Mouse (Mus musculus) kidney, embryonic 16.5 days (tissue): ENCODE results near the gene Prf1. TPM values are rescaled to one million over a fixed set of nuclear protein-coding genes. Genes with fewer than 3 reads are reported as not detected.
A peak's percentile ranks its signal among the peaks of the same experiment; 100 is the strongest.

Experiments
- ATAC-seq: fragments of 200-750 bp; cut with Nextera tagmentation; 2 replicates; pipeline ENCODE4 v1.8.0; 2017; ENCODE audit warnings: moderate TSS enrichment; ENCODE audit not compliant: low FRiP score, low TSS enrichment
- H3K27ac ChIP-seq: fragments of 300-500 bp; sonication (generic); 2 replicates; pipeline ENCODE4 v1.5.1; 2014; ENCODE audit warnings: low read length
- H3K27me3 ChIP-seq: fragments of 300-500 bp; sonication (generic); 2 replicates; pipeline ENCODE4 v1.6.1; 2014; ENCODE audit warnings: low read length, control low read depth, mixed read lengths; ENCODE audit not compliant: insufficient read depth
- H3K36me3 ChIP-seq: fragments of 300-500 bp; sonication (generic); 2 replicates; pipeline ENCODE4 v1.6.1; 2014; ENCODE audit warnings: low read length, control low read depth, mixed read lengths; ENCODE audit not compliant: insufficient read depth
- H3K4me1 ChIP-seq: fragments of 300-500 bp; sonication (generic); 2 replicates; pipeline ENCODE4 v1.6.1; 2014; ENCODE audit warnings: low read length, control low read depth, mixed read lengths; ENCODE audit not compliant: insufficient read depth
- H3K4me2 ChIP-seq: fragments of 300-500 bp; sonication (generic); replicated peaks from 2 replicates; pipeline ENCODE4 v1.6.1; 2014; ENCODE audit warnings: low read depth, low read length
- H3K4me3 ChIP-seq: fragments of 300-500 bp; sonication (generic); 2 replicates; pipeline ENCODE4 v1.5.1; 2014; ENCODE audit warnings: mild to moderate bottlenecking, low read length
- H3K9ac ChIP-seq: fragments of 300-500 bp; sonication (generic); replicated peaks from 2 replicates; pipeline ENCODE4 v1.6.1; 2014; ENCODE audit warnings: low read length
- H3K9me3 ChIP-seq: fragments of 300-500 bp; sonication (generic); 2 replicates; pipeline ENCODE4 v1.6.1; 2016; ENCODE audit warnings: low read length, control low read depth
- WGBS: fragments of 180-500 bp; shearing (Covaris S2); extraction: QIAGEN DNeasy Blood & Tissue Kit; methylation state at CpG from one replicate; pipeline ENCODE4 v1.1.7; 2014; 5-methylcytosine and 5-hydroxymethylcytosine counted together
- polyA plus RNA-seq: library from polyadenylated mRNA; unstranded; fragments of >200 nt; fragmentation: Nextera tagmentation; extraction: Ambion mirVana; gene quantifications from 2 replicates; pipeline ENCODE4 v1.2.1, GENCODE M21; 2015

Gene Prf1
- polyA plus RNA-seq, 1 experiment from 2014 or later = not detected

DNA sequence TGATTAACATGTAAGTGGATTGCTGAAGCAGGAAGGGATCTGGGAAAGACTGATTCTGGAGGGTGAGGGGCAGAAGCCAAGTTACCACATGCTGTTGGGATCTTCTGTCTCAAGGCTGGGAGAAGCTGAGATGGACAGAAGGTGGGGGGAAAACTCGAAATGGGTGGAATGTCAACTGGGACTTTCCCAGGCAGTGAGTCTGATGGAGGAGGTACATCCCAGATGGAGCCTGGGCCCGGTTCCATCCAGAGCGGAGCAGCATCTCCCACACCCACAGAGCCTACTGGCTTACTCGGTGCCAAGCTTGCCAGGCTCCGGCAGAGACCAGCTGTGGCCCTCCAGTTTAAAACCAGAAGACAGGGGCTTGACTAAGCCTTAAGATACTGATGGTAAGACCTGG is 33.4 kb downstream of the Prf1 start:
- H3K9ac ChIP-seq = no peak overlapping the region
- peaks cover 4% of the 10 kb centered on the region; the same call in 1 of the 2 replicates for H3K4me1 ChIP-seq
- WGBS = 73% methylated on average over 5 of the region's 5 CpGs
- no peak overlapping the region for H3K4me3 ChIP-seq
- no peak overlapping the region for H3K4me2 ChIP-seq
- peaks cover 11% of the 10 kb centered on the region for H3K36me3 ChIP-seq
- no peaks in the 10 kb centered on the region for H3K27me3 ChIP-seq
- no peak for ATAC-seq
- no peak overlapping the region for H3K27ac ChIP-seq
- no peaks in the 10 kb centered on the region for H3K9me3 ChIP-seq

DNA sequence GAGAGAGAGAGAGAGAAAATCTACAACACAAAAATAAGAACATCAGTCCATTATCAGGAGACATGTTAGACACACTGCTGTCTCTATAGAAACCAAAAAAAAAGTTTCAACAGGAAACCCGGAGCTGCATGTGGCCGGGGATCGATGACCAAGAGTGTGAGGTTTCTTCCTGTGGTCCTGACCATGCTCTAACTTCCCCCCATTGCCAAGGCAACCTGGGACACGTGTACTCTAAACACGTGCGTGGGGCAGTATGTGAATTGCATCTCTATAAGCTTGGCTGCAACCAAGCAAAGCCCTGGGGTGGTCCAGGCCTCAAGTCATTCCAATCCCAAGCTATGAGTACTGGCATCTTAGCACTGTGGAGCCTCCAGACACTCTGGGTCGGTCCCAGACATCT is 36.9 kb downstream of the Prf1 start:
- Histone ChIP-seq H3K4me1 (no peaks in the 10 kb centered on the region), H3K4me2 (no peak overlapping the region), H3K36me3 (peaks cover 11% of the 10 kb centered on the region), H3K4me3 (no peak overlapping the region), H3K9me3 (no peaks in the 10 kb centered on the region), H3K9ac (no peak overlapping the region), H3K27ac (no peak overlapping the region), H3K27me3 (no peaks in the 10 kb centered on the region)
- ATAC-seq = no peak
- 75% methylated on average over 7 of the region's 7 CpGs for WGBS

DNA sequence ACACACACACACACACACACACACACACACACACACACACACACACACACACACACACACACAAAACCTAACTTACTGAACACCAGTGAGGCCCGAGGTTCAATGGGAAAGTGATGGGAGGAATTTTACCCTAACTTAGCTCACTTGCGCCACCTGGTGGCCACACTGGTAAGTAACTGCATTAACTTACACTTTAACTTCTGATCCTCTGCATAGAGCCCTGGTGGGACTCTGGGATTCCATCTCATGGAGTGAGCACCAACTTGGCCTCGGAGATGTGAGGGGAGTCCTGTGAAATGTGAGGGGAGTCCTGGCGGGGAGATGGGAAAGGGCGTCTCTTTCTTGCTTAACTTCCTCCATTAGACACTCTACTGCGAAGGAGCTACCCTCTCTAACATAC is 38.5 kb downstream of the Prf1 start:
- Histone ChIP-seq H3K4me1 (no peaks in the 10 kb centered on the region), H3K4me3 (no peak overlapping the region), H3K9me3 (no peaks in the 10 kb centered on the region), H3K9ac (no peak overlapping the region), H3K27ac (no peak overlapping the region), H3K27me3 (no peaks in the 10 kb centered on the region), H3K36me3 (peaks cover 11% of the 10 kb centered on the region), H3K4me2 (no peak overlapping the region)
- ATAC-seq = peak; percentile 37; the same call in 1 of the 2 replicates
- 25% methylated on average over 6 of the region's 6 CpGs for WGBS

DNA sequence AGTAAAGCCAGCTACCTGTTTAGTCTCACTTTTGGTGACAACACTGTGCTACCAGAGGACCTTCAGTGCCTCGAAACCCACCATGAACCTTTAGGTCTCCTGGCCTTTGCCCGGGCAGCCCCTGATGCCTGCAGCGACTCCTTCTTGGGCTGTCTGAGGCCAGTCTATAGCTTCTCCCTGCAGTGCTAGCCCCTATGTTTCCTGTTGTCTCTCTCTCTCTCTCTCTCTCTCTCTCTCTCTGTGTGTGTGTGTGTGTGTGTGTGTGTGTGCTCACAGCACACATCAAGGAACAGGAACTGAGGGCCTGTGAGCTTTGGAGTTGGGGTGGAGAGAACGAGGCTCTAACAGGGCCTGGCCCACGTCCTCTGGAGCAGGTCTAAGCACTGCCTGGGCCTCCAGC is 39.0 kb downstream of the Prf1 start:
- ATAC-seq = no peak
- H3K4me2 ChIP-seq = no peak overlapping the region

DNA sequence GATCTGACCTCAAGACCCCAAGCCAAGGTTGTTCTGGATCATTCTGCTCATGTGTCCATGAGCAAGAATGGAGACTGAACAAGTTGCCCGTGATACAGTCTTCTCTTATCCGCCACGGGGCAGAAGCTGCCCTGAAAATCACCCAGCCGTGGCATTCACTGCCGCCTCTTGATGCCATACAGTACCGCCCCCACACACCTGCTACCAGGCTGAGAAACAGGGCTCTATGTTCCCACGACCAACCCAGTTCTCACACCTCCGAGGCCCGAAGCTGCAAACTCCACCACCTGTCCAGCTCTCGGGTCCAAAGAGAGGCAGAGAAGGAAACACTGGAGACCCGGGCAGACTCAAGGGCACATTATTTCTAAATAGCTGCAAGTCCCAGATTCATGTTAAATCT is 40.0 kb downstream of the Prf1 start:
- Histone ChIP-seq H3K9ac (no peak overlapping the region), H3K4me1 (no peaks in the 10 kb centered on the region), H3K36me3 (peaks cover 10% of the 10 kb centered on the region), H3K27ac (no peak overlapping the region), H3K9me3 (no peaks in the 10 kb centered on the region), H3K4me2 (no peak overlapping the region), H3K4me3 (no peak overlapping the region), H3K27me3 (no peaks in the 10 kb centered on the region)
- ATAC-seq = no peak
- WGBS = 56% methylated on average over 11 of the region's 11 CpGs

More for the DNA sequence above, 39.0 kb downstream of the Prf1 start:
- WGBS = 81% methylated on average over 5 of the region's 5 CpGs
- no peaks in the 10 kb centered on the region for H3K27me3 ChIP-seq
- no peak overlapping the region for H3K27ac ChIP-seq
- H3K4me1 ChIP-seq = no peaks in the 10 kb centered on the region
- no peaks in the 10 kb centered on the region for H3K9me3 ChIP-seq
- peaks cover 11% of the 10 kb centered on the region for H3K36me3 ChIP-seq
- no peak overlapping the region for H3K4me3 ChIP-seq
- H3K9ac ChIP-seq = no peak overlapping the region

DNA sequence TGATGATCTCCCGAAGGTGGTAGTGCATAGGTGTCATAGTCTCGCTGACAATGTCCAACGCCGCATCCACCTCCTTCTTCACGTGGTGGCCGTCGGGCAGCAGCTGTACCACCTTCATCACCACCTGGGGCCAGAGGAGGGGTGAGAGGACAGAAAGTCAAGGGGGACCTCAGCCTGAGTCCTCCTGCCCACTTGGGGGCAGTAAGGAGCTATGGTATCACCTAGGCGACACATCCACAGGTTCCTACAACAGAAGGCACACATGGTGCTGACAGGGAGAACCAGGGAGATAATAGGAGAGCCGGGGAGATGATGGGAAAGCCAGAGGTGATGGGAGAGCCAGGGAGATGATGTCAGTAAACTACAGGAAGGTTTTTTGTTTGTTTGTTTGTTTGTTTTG is 41.6 kb downstream of the Prf1 start:
- Histone ChIP-seq H3K9me3 (no peaks in the 10 kb centered on the region), H3K9ac (no peak overlapping the region), H3K4me2 (no peak overlapping the region), H3K4me3 (no peak overlapping the region), H3K27ac (no peak overlapping the region), H3K4me1 (no peaks in the 10 kb centered on the region), H3K27me3 (no peaks in the 10 kb centered on the region), H3K36me3 (no peaks in the 10 kb centered on the region; the same call in none of the 2 replicates)
- WGBS = 92% methylated on average over 9 of the region's 9 CpGs
- no peak for ATAC-seq

DNA sequence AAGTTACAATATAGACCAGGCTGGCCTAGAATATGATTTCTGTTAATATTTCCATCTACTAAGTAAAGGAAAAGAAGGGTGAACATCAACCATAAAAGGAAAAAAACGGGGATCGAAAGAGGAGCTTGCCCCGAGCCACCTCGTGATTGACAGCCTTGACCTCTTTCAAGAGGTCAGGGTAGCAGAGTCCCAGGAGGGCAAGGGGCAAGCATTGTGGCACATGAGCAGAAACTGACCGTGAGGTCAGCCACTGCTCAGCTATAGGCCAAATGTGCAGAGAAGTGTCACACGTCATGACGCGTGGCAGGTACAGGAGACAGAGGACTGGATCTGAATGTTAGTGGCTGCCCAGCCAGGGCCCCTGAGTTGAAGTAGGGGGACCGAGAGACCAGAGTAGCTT is 42.6 kb downstream of the Prf1 start:
- ATAC-seq = no peak
- Histone ChIP-seq H3K4me2 (no peak overlapping the region), H3K9me3 (no peaks in the 10 kb centered on the region), H3K36me3 (no peaks in the 10 kb centered on the region; the same call in none of the 2 replicates), H3K27me3 (no peaks in the 10 kb centered on the region), H3K4me3 (no peak overlapping the region), H3K9ac (no peak overlapping the region), H3K4me1 (no peaks in the 10 kb centered on the region), H3K27ac (no peak overlapping the region)
- WGBS = 78% methylated on average over 9 of the region's 9 CpGs

DNA sequence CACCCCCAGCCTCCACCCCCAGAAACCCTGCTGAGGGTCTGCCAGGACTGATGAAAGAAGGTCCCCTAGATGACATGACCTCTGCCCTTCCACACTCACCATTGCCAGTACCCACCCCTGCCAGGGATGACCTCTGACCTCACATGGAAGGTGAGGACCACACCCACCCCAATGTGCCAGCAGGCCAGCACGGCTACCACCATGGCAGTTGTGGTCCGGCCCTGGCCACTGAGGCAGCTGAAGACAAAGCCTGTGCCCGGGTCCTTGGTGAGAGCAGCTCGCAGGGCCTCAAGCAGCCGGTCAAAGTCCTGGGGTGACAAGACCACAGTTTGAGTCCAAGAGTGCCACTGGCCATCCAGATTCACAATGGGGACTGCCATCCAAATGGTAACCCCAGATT is 43.4 kb downstream of the Prf1 start:
- Histone ChIP-seq H3K4me3 (no peak overlapping the region), H3K4me2 (no peak overlapping the region), H3K9ac (no peak overlapping the region), H3K4me1 (0 out of 2 replicates have a peak, but pooled peaks cover under 1% of the 10 kb centered on the region), H3K27ac (no peak overlapping the region), H3K27me3 (no peaks in the 10 kb centered on the region), H3K9me3 (no peaks in the 10 kb centered on the region), H3K36me3 (no peaks in the 10 kb centered on the region; the same call in none of the 2 replicates)
- no peak for ATAC-seq
- 95% methylated on average over 5 of the region's 5 CpGs for WGBS

DNA sequence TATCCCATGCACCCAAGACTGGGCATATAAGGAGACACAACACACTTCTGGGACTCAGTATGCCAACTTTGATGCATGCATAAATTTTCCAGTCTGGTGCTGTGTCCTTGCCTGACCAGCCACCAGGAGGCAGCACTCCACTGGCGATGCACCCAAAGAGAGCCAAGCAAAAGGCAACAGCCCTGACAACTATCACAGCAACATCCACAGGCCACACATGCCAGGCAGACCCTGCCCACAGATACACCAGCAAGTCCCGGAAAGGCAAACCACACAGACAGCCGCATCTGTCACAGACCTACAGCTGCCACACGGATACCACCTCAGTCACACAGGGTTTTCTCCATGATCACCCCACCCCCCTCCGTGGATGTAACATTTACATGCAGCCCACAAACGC is 43.9 kb downstream of the Prf1 start:
- no peak for ATAC-seq
- no peaks in the 10 kb centered on the region for H3K27me3 ChIP-seq
- H3K9me3 ChIP-seq = no peaks in the 10 kb centered on the region
- 0 out of 2 replicates have a peak, but pooled peaks cover 6% of the 10 kb centered on the region for H3K4me1 ChIP-seq
- no peaks in the 10 kb centered on the region; the same call in none of the 2 replicates for H3K36me3 ChIP-seq
- 68% methylated on average over 6 of the region's 6 CpGs for WGBS
- no peak overlapping the region for H3K4me3 ChIP-seq
- no peak overlapping the region for H3K27ac ChIP-seq
- no peak overlapping the region for H3K4me2 ChIP-seq
- no peak overlapping the region for H3K9ac ChIP-seq

DNA sequence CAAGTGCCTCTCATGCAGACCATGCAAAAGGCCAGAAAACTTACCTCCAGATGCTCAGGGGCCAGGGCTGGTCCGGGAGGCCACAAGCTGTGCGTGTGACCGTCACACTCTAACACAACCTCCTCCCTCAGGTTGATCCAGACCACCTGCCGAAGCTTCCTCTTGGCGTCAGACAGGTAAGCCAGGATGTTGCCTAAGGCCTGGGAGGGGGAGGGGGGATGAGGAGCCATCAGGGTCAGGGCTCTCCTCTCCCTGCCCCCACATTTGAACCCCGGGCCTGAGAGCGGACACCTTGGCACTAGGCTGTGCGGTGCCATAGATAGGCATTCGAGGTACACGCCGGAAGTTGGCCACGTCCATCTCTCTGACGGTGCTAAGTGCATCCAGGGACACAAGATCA is 45.1 kb downstream of the Prf1 start:
- Histone ChIP-seq H3K27ac (no peak overlapping the region), H3K9ac (no peak overlapping the region), H3K4me2 (no peak overlapping the region), H3K4me3 (no peak overlapping the region), H3K9me3 (no peaks in the 10 kb centered on the region), H3K36me3 (peaks cover 3% of the 10 kb centered on the region), H3K4me1 (peaks cover 13% of the 10 kb centered on the region), H3K27me3 (no peaks in the 10 kb centered on the region)
- ATAC-seq = no peak
- WGBS = 84% methylated on average over 13 of the region's 13 CpGs
